Mouse (Mus musculus): ENCODE measurements around the gene Gnat2. TPM values are rescaled to one million over a fixed set of nuclear protein-coding genes. Genes with fewer than 3 reads are reported as not detected.

The Gnat2 gene
- polyA plus RNA-seq, 1 experiment, result not detected

DNA sequence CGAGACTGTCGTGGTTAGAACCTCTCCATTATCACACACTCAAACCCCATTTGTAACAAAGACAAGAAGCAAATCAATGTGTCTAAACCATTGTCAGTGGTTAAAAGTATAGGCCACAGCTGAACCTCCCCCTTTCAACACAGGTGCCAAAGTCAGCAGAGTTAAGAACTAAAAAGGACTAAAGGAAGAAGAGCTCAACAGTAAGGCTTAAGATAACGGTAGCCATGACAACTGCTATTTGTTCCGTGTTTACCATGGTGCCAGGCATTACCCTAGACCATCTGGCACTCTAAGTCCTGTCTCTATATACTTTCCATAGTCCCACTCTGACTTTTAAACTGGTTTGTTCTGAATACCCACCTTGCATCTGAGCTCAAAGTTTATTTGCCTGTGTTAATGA lies 20.1 kb downstream of the Gnat2 start:
- H3K27ac ChIP-seq (ENCODE audit: control insufficient read depth, insufficient read depth, low read depth, low read length, poor library complexity), result no peak overlapping the region
- H3K4me1 ChIP-seq (ENCODE audit: control insufficient read depth, insufficient read depth, low read length), result no peaks in the 10 kb centered on the region; the same call in 1 of the 2 replicates
- H3K4me3 ChIP-seq (replicated peaks; ENCODE audit: control insufficient read depth, low read depth, low read length), result no peak overlapping the region
- TF ChIP-seq POLR2A (IDR thresholded peaks at IDR 0.05; ENCODE audit: borderline replicate concordance, control insufficient read depth, low read depth, low read length), result no peak
- no peak for TF ChIP-seq CTCF (IDR thresholded peaks at IDR 0.05; ENCODE audit: control insufficient read depth, insufficient read depth, low read length)
- 73% methylated on average over 4 of the region's 4 CpGs for WGBS

DNA sequence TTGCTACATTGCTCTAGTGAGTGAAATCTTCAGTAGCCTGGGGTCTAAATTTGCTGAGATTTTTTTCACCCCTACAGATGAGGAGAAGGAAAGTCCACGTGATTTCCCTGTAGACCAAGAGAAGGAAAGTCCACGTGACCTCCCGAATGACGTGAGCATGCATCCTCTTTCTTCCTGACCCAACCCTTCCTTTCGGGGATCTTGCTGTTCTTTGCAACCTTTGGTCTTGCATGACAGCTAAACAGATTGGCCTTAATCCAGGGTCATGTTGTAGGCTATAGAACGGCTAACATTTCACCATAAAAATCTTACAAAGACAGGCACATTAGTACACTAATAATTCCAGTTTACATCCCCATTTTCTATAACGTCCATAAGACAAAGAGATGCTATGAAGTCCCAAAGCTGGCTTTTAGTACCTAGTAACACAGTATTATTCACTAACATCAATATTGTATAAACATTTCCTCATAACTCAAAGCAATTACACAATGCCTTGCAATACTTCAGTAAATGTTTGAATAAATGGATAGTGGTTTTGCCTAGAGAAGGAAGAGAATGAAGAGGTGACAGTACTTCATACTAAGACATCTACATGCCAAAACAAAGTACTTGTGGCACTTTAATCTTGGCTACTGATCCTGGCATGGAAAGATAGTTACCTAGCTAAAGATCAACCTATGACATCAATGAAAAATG lies 21.2 kb downstream of the Gnat2 start:
- 60% methylated on average over 7 of the region's 7 CpGs for WGBS
- Histone ChIP-seq H3K4me3 (replicated peaks; ENCODE audit: control insufficient read depth, low read depth, low read length) (no peak overlapping the region), H3K4me1 (ENCODE audit: control insufficient read depth, insufficient read depth, low read length) (no peaks in the 10 kb centered on the region; the same call in 1 of the 2 replicates), H3K27ac (ENCODE audit: control insufficient read depth, insufficient read depth, low read depth, low read length, poor library complexity) (no peak overlapping the region)
- TF ChIP-seq CTCF (IDR thresholded peaks at IDR 0.05; ENCODE audit: control insufficient read depth, insufficient read depth, low read length) (no peak), POLR2A (IDR thresholded peaks at IDR 0.05; ENCODE audit: borderline replicate concordance, control insufficient read depth, low read depth, low read length) (no peak)

DNA sequence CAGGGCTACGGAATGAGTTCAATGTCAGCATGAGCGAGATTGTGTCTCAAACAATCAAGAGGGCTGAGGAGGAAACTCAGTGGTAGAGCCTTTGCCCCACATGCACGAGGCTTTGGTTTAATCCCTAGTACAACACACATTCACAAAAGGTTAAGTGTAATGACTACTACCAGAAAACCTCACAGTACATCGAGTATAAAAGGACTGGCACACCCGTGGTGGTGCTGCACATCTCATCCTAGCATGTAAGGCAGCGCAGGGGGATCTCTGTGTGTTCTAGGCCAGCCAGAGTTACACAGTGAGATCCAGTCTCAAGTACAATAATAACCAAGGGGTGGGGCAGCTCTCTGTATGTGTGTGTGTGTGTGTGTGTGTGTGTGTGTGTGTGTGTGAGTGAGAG lies 24.9 kb downstream of the Gnat2 start:
- H3K4me1 ChIP-seq (ENCODE audit: control insufficient read depth, insufficient read depth, low read length), result no peaks in the 10 kb centered on the region; the same call in 1 of the 2 replicates
- 89% methylated on average over 6 of the region's 6 CpGs for WGBS
- no peak overlapping the region for H3K4me3 ChIP-seq (replicated peaks; ENCODE audit: control insufficient read depth, low read depth, low read length)
- TF ChIP-seq POLR2A (IDR thresholded peaks at IDR 0.05; ENCODE audit: borderline replicate concordance, control insufficient read depth, low read depth, low read length) (no peak), CTCF (IDR thresholded peaks at IDR 0.05; ENCODE audit: control insufficient read depth, insufficient read depth, low read length) (no peak)
- H3K27ac ChIP-seq (ENCODE audit: control insufficient read depth, insufficient read depth, low read depth, low read length, poor library complexity), result no peak overlapping the region

DNA sequence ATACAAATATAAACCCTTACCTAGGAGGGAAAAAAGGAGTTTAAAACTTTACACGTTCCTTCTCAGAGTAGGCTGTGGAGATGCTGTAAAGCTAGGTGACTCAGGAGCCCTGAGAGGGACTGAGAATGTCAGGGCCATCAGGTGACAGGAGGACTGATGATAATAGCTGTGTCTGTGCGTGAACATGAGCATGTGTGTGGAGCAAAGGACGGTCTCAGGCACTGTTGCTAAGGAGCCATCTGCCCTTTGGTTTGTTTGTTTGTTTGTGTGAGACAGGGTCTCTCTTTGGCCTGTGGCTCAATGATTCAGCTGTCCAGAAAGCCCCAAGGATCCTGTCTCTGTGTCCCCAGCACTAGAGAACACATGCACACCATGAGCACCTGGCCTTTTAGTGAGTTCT lies 28.5 kb downstream of the Gnat2 start:
- WGBS, result 91% methylated on average over 3 of the region's 3 CpGs
- TF ChIP-seq CTCF (IDR thresholded peaks at IDR 0.05; ENCODE audit: control insufficient read depth, insufficient read depth, low read length) (no peak), POLR2A (IDR thresholded peaks at IDR 0.05; ENCODE audit: borderline replicate concordance, control insufficient read depth, low read depth, low read length) (no peak)
- H3K4me3 ChIP-seq (replicated peaks; ENCODE audit: control insufficient read depth, low read depth, low read length), result no peak overlapping the region
- H3K27ac ChIP-seq (ENCODE audit: control insufficient read depth, insufficient read depth, low read depth, low read length, poor library complexity), result no peak overlapping the region
- H3K4me1 ChIP-seq (ENCODE audit: control insufficient read depth, insufficient read depth, low read length), result no peaks in the 10 kb centered on the region; the same call in 1 of the 2 replicates

DNA sequence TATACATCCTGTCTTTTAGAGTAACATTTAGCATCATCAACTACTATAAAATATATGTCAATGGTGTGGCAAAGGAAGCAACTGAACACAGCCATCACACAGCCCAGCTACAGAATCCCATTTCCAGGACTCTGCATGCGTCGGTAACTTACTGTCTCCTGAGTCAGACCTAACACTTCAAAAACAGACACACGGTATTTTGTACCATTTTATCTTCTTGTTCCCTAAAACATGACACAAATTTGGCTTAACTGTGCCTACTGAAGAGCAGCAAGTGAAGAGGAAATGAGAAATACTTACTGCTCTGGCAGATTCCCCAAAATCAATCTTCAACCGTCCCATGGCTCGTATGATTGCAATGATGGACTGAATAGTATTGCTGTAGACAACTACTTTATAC lies 30.7 kb downstream of the Gnat2 start:
- no peaks in the 10 kb centered on the region; the same call in 1 of the 2 replicates for H3K4me1 ChIP-seq (ENCODE audit: control insufficient read depth, insufficient read depth, low read length)
- TF ChIP-seq POLR2A (IDR thresholded peaks at IDR 0.05; ENCODE audit: borderline replicate concordance, control insufficient read depth, low read depth, low read length) (no peak), CTCF (IDR thresholded peaks at IDR 0.05; ENCODE audit: control insufficient read depth, insufficient read depth, low read length) (no peak)
- no peak overlapping the region for H3K4me3 ChIP-seq (replicated peaks; ENCODE audit: control insufficient read depth, low read depth, low read length)
- H3K27ac ChIP-seq (ENCODE audit: control insufficient read depth, insufficient read depth, low read depth, low read length, poor library complexity), result no peak overlapping the region
- 65% methylated on average over 5 of the region's 5 CpGs for WGBS

DNA sequence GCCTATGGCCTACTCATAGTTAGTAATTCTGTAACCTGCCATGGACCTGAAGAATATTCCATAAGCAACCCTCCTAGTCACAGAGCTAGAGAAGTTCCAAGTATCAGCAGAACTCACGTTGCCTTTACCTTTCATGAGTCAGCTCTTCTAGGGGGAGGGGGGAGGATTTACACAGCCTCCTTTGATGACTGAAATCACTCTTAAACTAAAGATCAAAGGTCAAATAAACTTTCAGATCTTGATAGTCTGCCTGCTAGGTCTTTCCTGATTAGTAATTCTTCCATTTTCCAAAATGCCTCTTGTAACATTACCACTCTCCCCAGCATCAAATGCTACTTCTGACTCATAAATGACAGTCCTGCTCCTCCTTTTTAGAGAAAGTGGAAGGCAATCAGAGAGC lies 31.5 kb downstream of the Gnat2 start:
- Histone ChIP-seq H3K4me1 (ENCODE audit: control insufficient read depth, insufficient read depth, low read length) (no peaks in the 10 kb centered on the region; the same call in none of the 2 replicates), H3K4me3 (replicated peaks; ENCODE audit: control insufficient read depth, low read depth, low read length) (no peak overlapping the region), H3K27ac (ENCODE audit: control insufficient read depth, insufficient read depth, low read depth, low read length, poor library complexity) (no peak overlapping the region)
- TF ChIP-seq CTCF (IDR thresholded peaks at IDR 0.05; ENCODE audit: control insufficient read depth, insufficient read depth, low read length) (no peak), POLR2A (IDR thresholded peaks at IDR 0.05; ENCODE audit: borderline replicate concordance, control insufficient read depth, low read depth, low read length) (no peak)
- WGBS, result 41% methylated on average over 1 of the region's 1 CpGs

DNA sequence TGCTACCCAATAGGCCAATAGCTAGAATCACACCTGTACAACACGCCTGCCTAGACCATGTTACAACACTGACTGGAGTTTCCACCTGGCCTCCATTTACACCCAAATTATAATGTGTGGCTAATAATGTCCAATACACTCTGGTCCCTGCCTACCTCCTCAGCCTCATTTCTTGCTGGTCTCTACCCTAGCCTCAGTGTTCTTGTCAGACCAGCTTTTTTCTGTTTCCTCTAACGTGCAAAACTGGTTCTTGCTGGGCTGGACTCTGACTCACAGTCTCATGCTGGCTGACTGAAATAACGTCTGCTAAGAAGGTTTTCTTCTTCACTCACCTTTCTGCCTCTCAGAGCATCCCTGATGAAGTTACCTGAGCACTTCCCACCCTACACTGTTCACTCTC lies 33.7 kb downstream of the Gnat2 start:
- Histone ChIP-seq H3K4me3 (replicated peaks; ENCODE audit: control insufficient read depth, low read depth, low read length) (no peak overlapping the region), H3K4me1 (ENCODE audit: control insufficient read depth, insufficient read depth, low read length) (peaks cover 2% of the 10 kb centered on the region), H3K27ac (ENCODE audit: control insufficient read depth, insufficient read depth, low read depth, low read length, poor library complexity) (no peak overlapping the region)
- WGBS, result 80% methylated on average over 3 of the region's 3 CpGs
- no peak for TF ChIP-seq CTCF (IDR thresholded peaks at IDR 0.05; ENCODE audit: control insufficient read depth, insufficient read depth, low read length)
- no peak for TF ChIP-seq POLR2A (IDR thresholded peaks at IDR 0.05; ENCODE audit: borderline replicate concordance, control insufficient read depth, low read depth, low read length)

DNA sequence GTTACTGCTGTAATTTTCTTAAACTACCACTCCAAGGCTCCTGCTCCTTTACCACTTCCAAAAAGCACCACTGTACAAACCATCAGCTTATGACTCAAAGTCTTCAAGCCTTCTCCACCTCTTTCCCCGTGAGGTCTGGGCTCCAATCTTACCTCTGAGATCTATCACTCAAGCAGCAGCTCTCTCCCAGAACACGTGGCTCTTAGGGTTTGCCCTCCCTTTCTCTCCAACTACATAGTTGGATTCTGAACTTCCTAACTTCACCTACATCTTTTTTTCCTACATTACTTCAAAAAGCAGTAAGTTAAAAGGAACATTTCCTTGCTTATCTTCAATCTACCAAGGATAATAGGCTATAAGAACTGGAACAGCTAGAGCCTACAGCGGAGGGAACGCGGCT lies 35.9 kb downstream of the Gnat2 start:
- 71% methylated on average over 5 of the region's 5 CpGs for WGBS
- Histone ChIP-seq H3K4me3 (replicated peaks; ENCODE audit: control insufficient read depth, low read depth, low read length) (no peak overlapping the region), H3K27ac (ENCODE audit: control insufficient read depth, insufficient read depth, low read depth, low read length, poor library complexity) (peak overlapping the region; percentile 33; the same call in 1 of the 2 replicates), H3K4me1 (ENCODE audit: control insufficient read depth, insufficient read depth, low read length) (peaks cover 8% of the 10 kb centered on the region)
- TF ChIP-seq POLR2A (IDR thresholded peaks at IDR 0.05; ENCODE audit: borderline replicate concordance, control insufficient read depth, low read depth, low read length) (no peak), CTCF (IDR thresholded peaks at IDR 0.05; ENCODE audit: control insufficient read depth, insufficient read depth, low read length) (no peak)
